In the genomic region with DNA sequence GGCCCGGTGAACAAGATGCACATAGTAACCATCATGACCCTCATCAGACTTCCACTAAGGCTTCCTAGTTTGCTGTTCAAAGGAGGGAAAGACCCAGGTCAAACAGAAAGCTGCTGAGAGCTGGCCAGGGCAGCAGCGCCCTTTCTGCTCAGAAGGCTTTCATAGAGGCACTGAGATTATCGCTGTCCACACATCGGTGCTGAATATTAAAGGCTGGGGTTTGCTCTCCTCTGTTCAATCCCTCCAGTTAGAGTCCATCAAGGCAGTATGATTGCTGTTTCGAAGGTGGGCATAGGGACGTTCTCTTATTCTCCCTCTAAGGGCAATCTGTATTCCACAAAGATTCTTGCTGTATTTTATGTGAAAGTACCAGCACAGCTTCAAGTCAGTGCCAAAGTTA, we compare ENCODE assay signal across 9 mouse cellular contexts. TPM values are rescaled to one million over a fixed set of nuclear protein-coding genes. Genes with fewer than 3 reads are reported as not detected.
DNase-seq lines count a peak whose midpoint lies in the region; ATAC-seq and TF ChIP-seq lines count a peak whose summit lies in the region.
"Had no signal": no experiment of that assay in that cellular context is flagged by ENCODE, and none has a peak within 500 bp of the region (broad histone marks: within the 10 kb centered on the region; RNA-seq: fewer than 3 reads in every experiment).

No protein-coding gene starts in this region.

- H3K4me2 ChIP-seq in lung, embryonic 14.5 days = no peak overlapping the region
- H3K4me2 ChIP-seq: liver, embryonic 13.5 days had no signal

- TF ChIP-seq CTCF in lung, embryonic 14.5 days (IDR thresholded peaks at IDR 0.05; ENCODE audit: low read depth) = no peak

- no peaks in the 10 kb centered on the region for H3K4me1 ChIP-seq in lung, embryonic 14.5 days (ENCODE audit: insufficient read depth)
- H3K4me1 ChIP-seq: liver, embryonic 13.5 days had no signal

- H3K27me3 ChIP-seq in lung, embryonic 14.5 days (ENCODE audit: insufficient read depth, low read length) = peaks cover 15% of the 10 kb centered on the region

- H3K4me3 ChIP-seq in lung, embryonic 14.5 days (ENCODE audit: low read depth, low read length) = no peak overlapping the region
- H3K4me3 ChIP-seq: liver, embryonic 13.5 days had no signal

- WGBS in lung, embryonic 14.5 days = 16% methylated on average over 6 of the region's 6 CpGs

- no peaks in the 10 kb centered on the region for H3K9me3 ChIP-seq in lung, embryonic 14.5 days (ENCODE audit: low read depth, low read length)
- H3K9me3 ChIP-seq: liver, embryonic 13.5 days; neural tube, embryonic 13.5 days had no signal

- peak; percentile 82 for DNase-seq in lung, embryonic 14.5 days
- DNase-seq in lung, postnatal 14 days = no peak
- peak; percentile 5 for DNase-seq in c-Kit-positive CD71-negative TER-119-negative erythroid progenitor cells, embryonic 14.5 days (ENCODE audit: low read depth)
- peak; percentile 33 for DNase-seq in hindlimb bud, embryonic 11.5 days (ENCODE audit: extremely low spot score, low read depth, low spot score)
- peak; percentile 63 for DNase-seq in retina, postnatal 1 day
- no peak for DNase-seq in layer of hippocampus, postnatal 36 days
- DNase-seq in cerebellum, postnatal 36 days = no peak
- DNase-seq: liver, embryonic 13.5 days had no signal

- H3K27ac ChIP-seq in lung, embryonic 14.5 days (ENCODE audit: low read depth) = no peak overlapping the region
- H3K27ac ChIP-seq: liver, embryonic 13.5 days; neural tube, embryonic 13.5 days had no signal

- H3K36me3 ChIP-seq in lung, embryonic 14.5 days (ENCODE audit: insufficient read depth) = no peaks in the 10 kb centered on the region
- H3K36me3 ChIP-seq: liver, embryonic 13.5 days; neural tube, embryonic 13.5 days had no signal

- ATAC-seq in lung, embryonic 14.5 days (ENCODE audit: insufficient read depth) = peak; percentile 66; the same call in 1 of the 2 replicates

- no peak overlapping the region for H3K9ac ChIP-seq in lung, embryonic 14.5 days
- H3K9ac ChIP-seq: liver, embryonic 13.5 days; neural tube, embryonic 13.5 days had no signal

RNA-seq across cellular contexts. Expression of gene Pcsk1, which starts 1.0 kb away (rescaled TPM):
- 0.66 and 1.1 TPM in 2 replicates for polyA plus RNA-seq in lung, embryonic 14.5 days (2014; fragmentation: Nextera tagmentation; extraction: Ambion mirVana)
- 10 to 100 TPM; 16.6 to 18.5 TPM for total RNA-seq in layer of hippocampus, postnatal 36 days (2021)
- polyA plus RNA-seq: liver, embryonic 13.5 days had no signal

Comparison
In these comparisons a context has a peak if more than half of its experiments do, and no peak if none do; other contexts are left out.
1. DNase-seq: peak in lung, embryonic 14.5 days (single experiment), c-Kit-positive CD71-negative TER-119-negative erythroid progenitor cells, embryonic 14.5 days (single experiment), hindlimb bud, embryonic 11.5 days (single experiment) and retina, postnatal 1 day (single experiment); none in lung, postnatal 14 days (single experiment), layer of hippocampus, postnatal 36 days (0 of 2) and cerebellum, postnatal 36 days (0 of 2).